Mouse (Mus musculus): ENCODE results near the gene Mrpl27. TPM values are rescaled to one million over a fixed set of nuclear protein-coding genes. Genes with fewer than 3 reads are reported as not detected.

Gene Mrpl27
- total and polyA plus RNA-seq, 2 experiments = 74.6 to 112 TPM

DNA sequence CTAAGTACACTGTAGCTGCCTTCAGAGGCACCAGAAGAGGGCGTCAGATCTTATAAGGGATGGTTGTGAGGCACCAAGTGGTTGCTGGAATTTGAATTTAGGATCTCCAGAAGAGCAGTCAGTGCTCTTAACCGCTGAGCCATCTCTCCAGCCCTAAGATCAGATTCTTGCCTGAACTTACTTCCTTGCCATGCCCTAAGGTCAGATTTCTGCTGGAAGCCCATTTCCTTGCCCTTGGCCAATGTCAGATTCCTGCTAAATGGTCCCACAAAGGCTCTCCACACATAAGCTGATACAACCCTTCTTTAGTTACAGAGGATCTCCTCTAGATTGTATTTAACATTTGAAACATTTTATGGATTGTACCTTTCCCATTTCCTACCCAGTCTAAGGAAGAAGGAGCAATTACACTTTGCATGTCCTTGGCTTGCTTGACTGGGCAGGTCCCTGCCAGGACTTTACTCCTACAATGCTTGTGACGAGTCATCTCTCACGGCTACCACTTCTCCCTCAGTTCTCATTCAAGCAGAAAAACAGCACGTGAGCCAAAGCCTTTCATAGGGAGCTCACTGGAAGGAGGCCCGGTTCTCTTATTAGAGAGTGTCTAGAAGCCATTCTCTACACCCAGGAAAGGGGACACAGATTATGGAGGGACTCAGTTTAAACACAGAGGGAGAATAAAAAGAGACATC is 32.7 kb upstream of the Mrpl27 start:
- WGBS = 77% methylated on average over 6 of the region's 6 CpGs
- H3K27me3 ChIP-seq (ENCODE audit: control insufficient read depth, insufficient read depth, low read length) = no peaks in the 10 kb centered on the region
- H3K4me1 ChIP-seq (ENCODE audit: control insufficient read depth, insufficient read depth, low read length) = no peaks in the 10 kb centered on the region
- H3K36me3 ChIP-seq (ENCODE audit: control insufficient read depth, insufficient read depth, low read length) = no peaks in the 10 kb centered on the region
- H3K9ac ChIP-seq (ENCODE audit: low read depth, low read length) = no peak overlapping the region
- no peak overlapping the region for H3K4me3 ChIP-seq (ENCODE audit: insufficient read depth, low read depth, low read length)
- TF ChIP-seq POLR2A (IDR thresholded peaks at IDR 0.05; ENCODE audit: extremely low read depth, insufficient read depth, low read length) (no peak), CTCF (IDR thresholded peaks at IDR 0.05; ENCODE audit: low read depth, low read length) (no peak)
- no peak for DNase-seq (ENCODE audit: extremely low read depth, low read depth, low spot score)
- H3K27ac ChIP-seq (replicated peaks; ENCODE audit: insufficient read depth, low read depth, low read length) = no peak overlapping the region
- H3K79me2 ChIP-seq (ENCODE audit: control insufficient read depth, insufficient read depth, low read length) = no peaks in the 10 kb centered on the region

DNA sequence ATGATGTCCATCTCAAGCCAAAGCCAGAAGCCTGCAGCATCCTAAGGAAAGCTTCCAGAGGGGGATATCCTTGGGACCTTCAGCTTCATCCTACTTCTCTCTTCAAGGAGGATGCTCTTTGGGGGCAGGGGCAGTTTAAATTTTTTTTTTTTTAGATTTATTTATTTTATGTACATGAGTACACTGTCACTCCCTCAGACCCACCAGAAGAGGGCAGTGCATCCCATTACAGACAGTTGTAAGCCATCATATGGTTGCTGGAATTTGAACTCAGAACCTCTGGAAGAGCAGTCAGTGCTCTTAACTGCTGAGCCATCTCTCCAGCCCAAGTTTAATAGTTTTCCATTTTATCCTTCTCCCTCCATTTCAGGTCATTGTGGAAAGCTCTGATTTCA is 32.1 kb upstream of the Mrpl27 start:
- no peak for DNase-seq (ENCODE audit: extremely low read depth, low read depth, low spot score)
- Histone ChIP-seq H3K27ac (replicated peaks; ENCODE audit: insufficient read depth, low read depth, low read length) (no peak overlapping the region), H3K27me3 (ENCODE audit: control insufficient read depth, insufficient read depth, low read length) (no peaks in the 10 kb centered on the region), H3K36me3 (ENCODE audit: control insufficient read depth, insufficient read depth, low read length) (no peaks in the 10 kb centered on the region), H3K4me1 (ENCODE audit: control insufficient read depth, insufficient read depth, low read length) (no peaks in the 10 kb centered on the region), H3K79me2 (ENCODE audit: control insufficient read depth, insufficient read depth, low read length) (no peaks in the 10 kb centered on the region), H3K4me3 (ENCODE audit: insufficient read depth, low read depth, low read length) (no peak overlapping the region), H3K9ac (ENCODE audit: low read depth, low read length) (no peak overlapping the region)
- TF ChIP-seq POLR2A (IDR thresholded peaks at IDR 0.05; ENCODE audit: extremely low read depth, insufficient read depth, low read length) = no peak
- TF ChIP-seq CTCF (IDR thresholded peaks at IDR 0.05; ENCODE audit: low read depth, low read length) = no peak

DNA sequence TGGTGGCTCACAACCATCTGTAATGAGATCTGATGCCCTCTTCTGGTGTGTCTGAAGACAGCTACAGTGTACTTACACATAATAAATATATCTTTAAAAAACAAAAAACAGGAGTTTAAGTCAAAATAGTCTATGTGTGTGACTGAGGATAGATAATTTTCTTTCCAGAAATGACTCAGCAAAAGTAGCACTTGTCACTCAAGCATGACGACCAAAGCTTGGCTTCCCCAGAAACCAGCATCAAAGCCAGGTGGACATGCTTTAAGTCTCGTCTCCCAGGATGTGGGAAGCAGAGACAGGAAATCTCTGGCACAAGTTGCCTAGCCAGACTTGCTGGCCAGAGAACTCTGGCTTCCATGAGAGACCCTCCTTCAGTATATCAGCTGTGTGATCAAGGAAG is 31.4 kb upstream of the Mrpl27 start:
- no peak overlapping the region for H3K4me3 ChIP-seq (ENCODE audit: insufficient read depth, low read depth, low read length)
- H3K79me2 ChIP-seq (ENCODE audit: control insufficient read depth, insufficient read depth, low read length) = no peaks in the 10 kb centered on the region
- H3K27me3 ChIP-seq (ENCODE audit: control insufficient read depth, insufficient read depth, low read length) = no peaks in the 10 kb centered on the region
- WGBS = 81% methylated on average over 2 of the region's 2 CpGs
- no peak overlapping the region for H3K27ac ChIP-seq (replicated peaks; ENCODE audit: insufficient read depth, low read depth, low read length)
- no peaks in the 10 kb centered on the region for H3K36me3 ChIP-seq (ENCODE audit: control insufficient read depth, insufficient read depth, low read length)
- no peak overlapping the region for H3K9ac ChIP-seq (ENCODE audit: low read depth, low read length)
- no peaks in the 10 kb centered on the region for H3K4me1 ChIP-seq (ENCODE audit: control insufficient read depth, insufficient read depth, low read length)
- DNase-seq (ENCODE audit: extremely low read depth, low read depth, low spot score) = no peak
- TF ChIP-seq POLR2A (IDR thresholded peaks at IDR 0.05; ENCODE audit: extremely low read depth, insufficient read depth, low read length) = no peak
- no peak for TF ChIP-seq CTCF (IDR thresholded peaks at IDR 0.05; ENCODE audit: low read depth, low read length)

DNA sequence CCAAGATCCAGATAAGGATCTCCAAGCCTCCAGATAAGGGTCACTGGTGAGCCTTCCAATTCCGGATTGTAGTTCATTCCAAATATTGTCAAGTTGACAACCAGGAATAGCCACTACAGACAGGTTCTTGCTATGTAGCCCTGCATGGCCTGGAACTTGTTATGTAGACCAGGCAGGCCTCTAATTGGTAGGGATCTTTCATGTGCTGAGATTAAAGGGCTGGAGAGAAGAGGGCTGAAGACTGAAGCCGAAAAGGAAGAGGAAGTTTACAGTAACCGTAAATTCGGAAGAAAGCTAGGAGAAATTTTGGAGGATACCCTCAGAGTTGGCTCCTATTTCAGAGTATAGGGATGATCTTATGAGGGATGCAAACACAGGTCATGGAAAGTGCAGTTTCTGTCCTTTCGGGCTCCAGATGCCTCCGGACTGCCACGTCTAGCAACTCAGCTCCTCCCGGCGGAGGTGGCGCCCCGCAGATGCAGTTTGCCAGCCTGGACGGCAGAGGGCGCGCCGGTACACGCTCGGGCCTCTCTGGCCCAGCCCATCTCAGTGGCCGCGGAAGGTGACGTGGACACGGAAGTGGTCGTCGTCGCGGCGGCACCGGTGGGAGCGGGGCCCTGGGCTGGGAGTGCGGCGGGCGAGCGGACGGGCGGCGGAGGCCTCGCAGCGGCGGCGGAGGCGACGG is 24.2 kb upstream of the Mrpl27 start, which contains the start of gene Lrrc59:
TSS of gene Lrrc59 (plus strand) at position 569 of the 685 bp plus-strand sequence.
- TF ChIP-seq POLR2A (IDR thresholded peaks at IDR 0.05; ENCODE audit: extremely low read depth, insufficient read depth, low read length) (0 out of 2 replicates have a peak, but pooled peaks have one; percentile 5), CTCF (IDR thresholded peaks at IDR 0.05; ENCODE audit: low read depth, low read length) (peak; percentile 97)
- 4% methylated on average over 40 of the region's 41 CpGs for WGBS

DNA sequence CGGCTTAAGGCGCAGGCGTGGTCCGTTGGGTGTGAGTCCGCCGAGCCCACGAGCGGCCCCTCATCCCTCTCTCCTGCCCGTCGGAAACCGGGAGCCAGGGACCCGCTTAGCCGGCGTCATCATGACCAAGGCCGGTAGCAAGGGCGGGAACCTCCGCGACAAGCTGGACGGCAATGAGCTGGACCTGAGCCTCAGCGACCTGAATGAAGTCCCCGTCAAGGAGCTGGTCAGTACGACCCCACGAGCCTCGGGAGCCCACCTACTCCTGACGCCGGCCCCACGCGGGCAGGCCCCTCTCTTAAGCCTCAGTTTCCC is 23.7 kb upstream of the Mrpl27 start:
- Histone ChIP-seq H3K9ac (ENCODE audit: low read depth, low read length) (peak overlapping the region; percentile 92), H3K79me2 (ENCODE audit: control insufficient read depth, insufficient read depth, low read length) (peaks cover 9% of the 10 kb centered on the region; the same call in 1 of the 2 replicates), H3K27me3 (ENCODE audit: control insufficient read depth, insufficient read depth, low read length) (no peaks in the 10 kb centered on the region), H3K4me1 (ENCODE audit: control insufficient read depth, insufficient read depth, low read length) (peaks cover 6% of the 10 kb centered on the region; the same call in 1 of the 2 replicates), H3K36me3 (ENCODE audit: control insufficient read depth, insufficient read depth, low read length) (peaks cover 6% of the 10 kb centered on the region; the same call in 1 of the 2 replicates), H3K27ac (replicated peaks; ENCODE audit: insufficient read depth, low read depth, low read length) (peak overlapping the region; percentile 62), H3K4me3 (ENCODE audit: insufficient read depth, low read depth, low read length) (peak overlapping the region; percentile 79)
- TF ChIP-seq POLR2A (IDR thresholded peaks at IDR 0.05; ENCODE audit: extremely low read depth, insufficient read depth, low read length) (no peak), CTCF (IDR thresholded peaks at IDR 0.05; ENCODE audit: low read depth, low read length) (no peak)
- DNase-seq (ENCODE audit: extremely low read depth, low read depth, low spot score) = no peak
- WGBS = under 1% methylated on average over 28 of the region's 28 CpGs

More for the DNA sequence above, 24.2 kb upstream of the Mrpl27 start, which contains the start of gene Lrrc59:
- peaks cover 9% of the 10 kb centered on the region; the same call in 1 of the 2 replicates for H3K79me2 ChIP-seq (ENCODE audit: control insufficient read depth, insufficient read depth, low read length)
- peak; percentile 64 for DNase-seq (ENCODE audit: extremely low read depth, low read depth, low spot score)
- peak within 1 kb of the TSS; percentile 62 for H3K27ac ChIP-seq (replicated peaks; ENCODE audit: insufficient read depth, low read depth, low read length)
- peak within 1 kb of the TSS; percentile 92 for H3K9ac ChIP-seq (ENCODE audit: low read depth, low read length)
- peak within 1 kb of the TSS; percentile 79 for H3K4me3 ChIP-seq (ENCODE audit: insufficient read depth, low read depth, low read length)
- peaks cover 4% of the 10 kb centered on the region; the same call in 1 of the 2 replicates for H3K36me3 ChIP-seq (ENCODE audit: control insufficient read depth, insufficient read depth, low read length)
- peaks cover 6% of the 10 kb centered on the region; the same call in 1 of the 2 replicates for H3K4me1 ChIP-seq (ENCODE audit: control insufficient read depth, insufficient read depth, low read length)
- no peaks in the 10 kb centered on the region for H3K27me3 ChIP-seq (ENCODE audit: control insufficient read depth, insufficient read depth, low read length)
